Mouse (Mus musculus) cerebellum, postnatal 36 days (tissue): ENCODE measurements around the gene Fndc10.
"Not testable (repeated sequence)": the region's sequence is repeated elsewhere in the genome, so short reads cannot be mapped to it uniquely, and the experiment has no call there.

Experiments used
- DNase-seq, 2 experiments: peaks; one replicate each; pipeline ENCODE4 v3.0.0; 2021 to 2022; ENCODE audit warnings: mixed read lengths in 2 of 2

Fndc10 gene

GRCm38 (mm10) chr4:155687764-155688163 lies 6.4 kb upstream of the Fndc10 start:
- DNase-seq: not testable (repeated sequence)

- DNase-seq: peak; percentile 96 to 98
These were observed 3.4 kb upstream of the Fndc10 start for GRCm38 (mm10) chr4:155690571-155691375.

GRCm38 (mm10) chr4:155692421-155692820 lies 1.7 kb upstream of the Fndc10 start:
- DNase-seq: no peak

GRCm38 (mm10) chr4:155694482-155695401 lies 600 bp downstream of the Fndc10 start:
- DNase-seq: peak; percentile 71 to 74

- DNase-seq: peak in 1 of 2 experiments; percentile 37
These were observed 1.5 kb downstream of the Fndc10 start for GRCm38 (mm10) chr4:155695531-155696062.

- DNase-seq: peak; percentile 30 to 51
These were observed 2.4 kb downstream of the Fndc10 start for GRCm38 (mm10) chr4:155696261-155697255.

GRCm38 (mm10) chr4:155700425-155700824 lies 6.3 kb downstream of the Fndc10 start:
- no peak for DNase-seq

- DNase-seq: no peak
These were observed 9.3 kb downstream of the Fndc10 start for GRCm38 (mm10) chr4:155703425-155703929.

GRCm38 (mm10) chr4:155704721-155705591 lies 10.8 kb downstream of the Fndc10 start, which contains the start of gene Ssu72:
TSS of gene Ssu72 (plus strand) at chr4:155704800.
- DNase-seq: peak; percentile 93 to 96

- no peak for DNase-seq
These were observed 11.4 kb downstream of the Fndc10 start for GRCm38 (mm10) chr4:155705592-155705929.

GRCm38 (mm10) chr4:155708582-155708981 lies 14.4 kb downstream of the Fndc10 start:
- DNase-seq: no peak

GRCm38 (mm10) chr4:155708988-155709387 lies 14.8 kb downstream of the Fndc10 start:
- DNase-seq: no peak

GRCm38 (mm10) chr4:155710521-155711252 lies 16.5 kb downstream of the Fndc10 start:
- DNase-seq: peak; percentile 55 to 61

- peak; percentile 51 to 60 for DNase-seq
These were observed 27.5 kb downstream of the Fndc10 start for GRCm38 (mm10) chr4:155721668-155722083.

GRCm38 (mm10) chr4:155727993-155728392 lies 33.9 kb downstream of the Fndc10 start:
- no peak for DNase-seq

- no peak for DNase-seq
These were observed 39.1 kb downstream of the Fndc10 start for GRCm38 (mm10) chr4:155733267-155733666.

GRCm38 (mm10) chr4:155734350-155734941 lies 40.3 kb downstream of the Fndc10 start, which contains the start of gene Tmem240:
TSS of gene Tmem240 (plus strand) at chr4:155734800.
- DNase-seq: peak; percentile 92 to 97

- DNase-seq: peak; percentile 80
These were observed 41.0 kb downstream of the Fndc10 start for GRCm38 (mm10) chr4:155734951-155735702.

GRCm38 (mm10) chr4:155735788-155736187 lies 41.6 kb downstream of the Fndc10 start:
- DNase-seq: no peak
